Mouse (Mus musculus) embryonic fibroblast, embryonic 13.5 days (primary cell): ENCODE data around the gene Fam193b. TPM values are rescaled to one million over a fixed set of nuclear protein-coding genes. Genes with fewer than 3 reads are reported as not detected.

Source experiments
- H3K27ac ChIP-seq: 2 replicates; pipeline ENCODE4 v1.5.1; 2012; ENCODE audit warnings: low read length, control low read depth, inconsistent platforms; ENCODE audit not compliant: insufficient read depth
- H3K4me1 ChIP-seq: 2 replicates; pipeline ENCODE4 v1.6.1; 2011; ENCODE audit warnings: low read length; ENCODE audit not compliant: control insufficient read depth, insufficient read depth
- H3K4me3 ChIP-seq: 2 replicates; pipeline ENCODE4 v1.5.1; 2011; ENCODE audit warnings: mild to moderate bottlenecking, control low read depth, low read length; ENCODE audit not compliant: insufficient read depth
- CTCF ChIP-seq: IDR thresholded peaks from 2 replicates; pipeline ENCODE4 v1.5.1; 2011; ENCODE audit warnings: mild to moderate bottlenecking, control low read depth, low read length, moderate library complexity, borderline replicate concordance; ENCODE audit not compliant: insufficient read depth
- POLR2A ChIP-seq: IDR thresholded peaks from 2 replicates; pipeline ENCODE4 v1.6.1; 2011; ENCODE audit warnings: low read depth, mild to moderate bottlenecking, control low read depth, low read length, moderate library complexity
- polyA plus RNA-seq: library from polyadenylated mRNA; stranded (reverse); fragments of >200 nt; gene quantifications from 2 replicates; pipeline ENCODE4 v1.2.4, GENCODE M21; 2011; ENCODE audit warnings: low read depth; ENCODE audit not compliant: missing spikeins, insufficient read length

The Fam193b gene
- polyA plus RNA-seq, 1 experiment, result 24.5 TPM

- Histone ChIP-seq H3K4me3 (no peak overlapping the region), H3K27ac (no peak overlapping the region), H3K4me1 (peaks cover 16% of the 10 kb centered on the region)
- TF ChIP-seq CTCF (no peak), POLR2A (no peak)
These were observed 65.1 kb downstream of the Fam193b start for GRCm38 (mm10) chr13:55505810-55506209.

GRCm38 (mm10) chr13:55504390-55504789 lies 66.5 kb downstream of the Fam193b start:
- Histone ChIP-seq H3K4me3 (no peak overlapping the region), H3K27ac (no peak overlapping the region), H3K4me1 (peaks cover 10% of the 10 kb centered on the region)
- TF ChIP-seq POLR2A (no peak), CTCF (no peak)

GRCm38 (mm10) chr13:55502405-55502804 lies 68.5 kb downstream of the Fam193b start:
- Histone ChIP-seq H3K4me3 (no peak overlapping the region), H3K27ac (no peak overlapping the region), H3K4me1 (0 out of 2 replicates have a peak, but pooled peaks cover 4% of the 10 kb centered on the region)
- TF ChIP-seq CTCF (no peak), POLR2A (no peak)

- TF ChIP-seq CTCF (no peak), POLR2A (no peak; the same call in 1 of the 2 replicates)
- no peak overlapping the region for H3K27ac ChIP-seq
- no peak overlapping the region for H3K4me3 ChIP-seq
- H3K4me1 ChIP-seq, result 0 out of 2 replicates have a peak, but pooled peaks cover 4% of the 10 kb centered on the region
These were observed 70.3 kb downstream of the Fam193b start for GRCm38 (mm10) chr13:55500575-55500974.

- no peak overlapping the region for H3K4me3 ChIP-seq
- no peak; the same call in 1 of the 2 replicates for TF ChIP-seq POLR2A
- TF ChIP-seq CTCF, result no peak
- 0 out of 2 replicates have a peak, but pooled peaks cover 4% of the 10 kb centered on the region for H3K4me1 ChIP-seq
- no peak overlapping the region for H3K27ac ChIP-seq
These were observed 72.0 kb downstream of the Fam193b start for GRCm38 (mm10) chr13:55498906-55499305.

GRCm38 (mm10) chr13:55496661-55497060 lies 74.3 kb downstream of the Fam193b start:
- no peak overlapping the region for H3K4me3 ChIP-seq
- H3K27ac ChIP-seq, result no peak overlapping the region
- TF ChIP-seq CTCF (no peak), POLR2A (no peak)
- 0 out of 2 replicates have a peak, but pooled peaks cover 4% of the 10 kb centered on the region for H3K4me1 ChIP-seq

GRCm38 (mm10) chr13:55495702-55496101 lies 75.2 kb downstream of the Fam193b start:
- H3K4me3 ChIP-seq, result no peak overlapping the region
- H3K27ac ChIP-seq, result no peak overlapping the region
- H3K4me1 ChIP-seq, result 0 out of 2 replicates have a peak, but pooled peaks cover 4% of the 10 kb centered on the region
- no peak for TF ChIP-seq CTCF
- TF ChIP-seq POLR2A, result no peak

- TF ChIP-seq CTCF, result no peak
- TF ChIP-seq POLR2A, result peak; percentile 20
- Histone ChIP-seq H3K27ac (no peak overlapping the region), H3K4me1 (0 out of 2 replicates have a peak, but pooled peaks cover under 1% of the 10 kb centered on the region), H3K4me3 (no peak overlapping the region)
These were observed 75.9 kb downstream of the Fam193b start for GRCm38 (mm10) chr13:55494883-55495621.

GRCm38 (mm10) chr13:55494257-55494656 lies 76.7 kb downstream of the Fam193b start:
- H3K27ac ChIP-seq, result no peak overlapping the region
- H3K4me3 ChIP-seq, result no peak overlapping the region
- no peaks in the 10 kb centered on the region for H3K4me1 ChIP-seq
- no peak for TF ChIP-seq CTCF
- TF ChIP-seq POLR2A, result 0 out of 2 replicates have a peak, but pooled peaks have one; percentile 13

Other genes starting within 250 kb of the Fam193b start
- gene Rab24, start 249.2 kb downstream of the Fam193b start, polyA plus RNA-seq, result 41.4 and 48.0 TPM in 2 replicates
- 9.5 and 19.0 TPM in 2 replicates for gene Mxd3, start 241.3 kb downstream of the Fam193b start, polyA plus RNA-seq
- 66.9 and 70.7 TPM in 2 replicates for gene Lman2, start 208.3 kb downstream of the Fam193b start, polyA plus RNA-seq
- not detected in 2 replicates for gene Rgs14, start 201.4 kb downstream of the Fam193b start, polyA plus RNA-seq
- not detected in 2 replicates for gene Slc34a1, start 172.9 kb downstream of the Fam193b start, polyA plus RNA-seq
- not detected in 2 replicates for gene Pfn3, start 155.9 kb downstream of the Fam193b start, polyA plus RNA-seq
- not detected in 2 replicates for gene F12, start 144.3 kb downstream of the Fam193b start, polyA plus RNA-seq
- 37.7 and 42.9 TPM in 2 replicates for gene Grk6, start 126.0 kb downstream of the Fam193b start, polyA plus RNA-seq
- 2.5 and 4.6 TPM in 2 replicates for gene Prr7, start 106.9 kb downstream of the Fam193b start, polyA plus RNA-seq
- 105 and 139 TPM in 2 replicates for gene Dbn1, start 83.0 kb downstream of the Fam193b start, polyA plus RNA-seq
- gene Pdlim7, start 57.4 kb downstream of the Fam193b start, polyA plus RNA-seq, result 132 and 179 TPM in 2 replicates
- gene Dok3, start 41.8 kb downstream of the Fam193b start, polyA plus RNA-seq, result 0.60 and 0.79 TPM in 2 replicates
- 23.9 and 26.2 TPM in 2 replicates for gene Ddx41, start 34.5 kb downstream of the Fam193b start, polyA plus RNA-seq
- gene Tmed9, start 2.6 kb upstream of the Fam193b start, polyA plus RNA-seq, result 228 and 231 TPM in 2 replicates
- 16.4 and 18.7 TPM in 2 replicates for gene B4galt7, start 28.8 kb upstream of the Fam193b start, polyA plus RNA-seq
- gene Caml, start 51.9 kb upstream of the Fam193b start, polyA plus RNA-seq, result 47.1 and 50.0 TPM in 2 replicates
- 46.6 and 52.8 TPM in 2 replicates for gene Ddx46, start 63.9 kb upstream of the Fam193b start, polyA plus RNA-seq
- 91.3 and 96.3 TPM in 2 replicates for gene B230219D22Rik, start 122.0 kb upstream of the Fam193b start, polyA plus RNA-seq
- 48.4 and 54.2 TPM in 2 replicates for gene Txndc15, start 143.5 kb upstream of the Fam193b start, polyA plus RNA-seq
- 31.9 and 33.0 TPM in 2 replicates for gene Pcbd2, start 156.2 kb upstream of the Fam193b start, polyA plus RNA-seq
- gene Catsper3, start 213.4 kb upstream of the Fam193b start, polyA plus RNA-seq, result not detected in 2 replicates